Mouse (Mus musculus): ENCODE measurements around the gene Irf2bpl.

Irf2bpl gene

DNA sequence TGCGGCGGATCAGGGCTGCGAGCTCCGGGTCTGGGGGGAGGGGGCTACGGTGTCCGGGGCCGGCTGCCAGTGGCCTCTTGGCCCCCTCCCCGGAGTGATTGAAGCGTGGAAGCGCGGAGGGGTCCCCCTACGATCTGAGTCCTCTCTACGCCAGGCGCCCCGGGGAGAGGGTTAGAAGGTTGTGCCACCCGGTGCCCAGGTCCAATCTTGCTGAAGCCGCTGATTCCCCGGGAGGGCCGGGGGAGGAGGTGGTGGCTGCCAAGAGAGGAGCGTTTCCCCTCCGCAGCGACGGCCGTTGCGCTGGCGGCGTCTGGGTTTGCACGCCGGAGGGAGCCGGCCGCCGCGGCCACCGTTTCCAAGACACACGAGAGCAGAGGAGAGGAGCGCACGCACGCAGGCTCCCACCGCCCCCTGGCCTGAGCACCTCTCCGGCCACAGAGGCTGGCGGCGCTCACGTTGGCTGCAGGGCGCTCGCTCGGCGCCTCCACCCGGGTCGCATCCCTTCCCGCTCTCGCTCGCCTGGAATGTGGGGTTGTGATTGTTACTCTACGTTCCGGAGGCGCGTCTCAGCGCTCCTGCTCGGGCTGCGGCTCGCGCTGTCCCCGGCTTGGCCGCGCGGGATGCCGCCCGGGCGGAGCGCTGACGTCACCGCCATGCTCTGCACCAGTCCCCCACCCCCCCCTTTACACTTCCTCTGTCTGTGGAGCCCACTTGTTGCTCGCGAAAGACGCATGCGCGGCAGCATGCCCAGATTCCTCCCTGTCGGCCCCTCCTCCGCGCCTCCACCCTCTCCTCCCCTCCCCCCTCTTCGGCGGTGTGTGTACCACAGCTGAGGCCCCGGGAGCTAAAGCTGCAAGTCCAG, at the start of gene Irf2bpl:
TSS of gene Irf2bpl (minus strand) at position 602 of the 862 bp plus-strand sequence.
- in situ Hi-C loops (cut with MboI, MseI): loop anchor here (10.0 kb wide), 1 partner anchor 60 kb away; no protein-coding TSS in a partner anchor

DNA sequence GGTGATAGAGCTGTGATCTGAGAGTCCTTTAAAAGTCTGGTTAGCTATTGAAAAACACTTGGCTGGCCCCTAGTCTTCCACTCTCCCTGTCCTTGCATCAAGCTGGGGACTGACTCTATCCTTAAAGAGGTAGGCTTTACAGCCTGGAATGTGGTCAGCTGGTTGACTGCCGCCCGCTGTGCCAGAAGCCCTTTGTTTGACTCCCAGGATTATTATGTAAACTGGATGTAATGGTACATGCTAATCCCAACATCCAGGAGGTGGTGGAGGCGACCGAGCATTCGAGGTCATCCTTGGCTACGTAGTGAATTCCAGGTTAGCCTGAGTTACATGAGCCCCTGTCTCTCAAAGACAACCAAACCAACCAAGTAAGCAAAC, 48.0 kb upstream of the Irf2bpl start:
- in situ Hi-C loops (cut with MboI, MseI): no loop called here

- in situ Hi-C loops (cut with MboI, MseI): no loop called here
These were observed 47.4 kb upstream of the Irf2bpl start for GRCm38 (mm10) chr12:86931919-86932574.

DNA sequence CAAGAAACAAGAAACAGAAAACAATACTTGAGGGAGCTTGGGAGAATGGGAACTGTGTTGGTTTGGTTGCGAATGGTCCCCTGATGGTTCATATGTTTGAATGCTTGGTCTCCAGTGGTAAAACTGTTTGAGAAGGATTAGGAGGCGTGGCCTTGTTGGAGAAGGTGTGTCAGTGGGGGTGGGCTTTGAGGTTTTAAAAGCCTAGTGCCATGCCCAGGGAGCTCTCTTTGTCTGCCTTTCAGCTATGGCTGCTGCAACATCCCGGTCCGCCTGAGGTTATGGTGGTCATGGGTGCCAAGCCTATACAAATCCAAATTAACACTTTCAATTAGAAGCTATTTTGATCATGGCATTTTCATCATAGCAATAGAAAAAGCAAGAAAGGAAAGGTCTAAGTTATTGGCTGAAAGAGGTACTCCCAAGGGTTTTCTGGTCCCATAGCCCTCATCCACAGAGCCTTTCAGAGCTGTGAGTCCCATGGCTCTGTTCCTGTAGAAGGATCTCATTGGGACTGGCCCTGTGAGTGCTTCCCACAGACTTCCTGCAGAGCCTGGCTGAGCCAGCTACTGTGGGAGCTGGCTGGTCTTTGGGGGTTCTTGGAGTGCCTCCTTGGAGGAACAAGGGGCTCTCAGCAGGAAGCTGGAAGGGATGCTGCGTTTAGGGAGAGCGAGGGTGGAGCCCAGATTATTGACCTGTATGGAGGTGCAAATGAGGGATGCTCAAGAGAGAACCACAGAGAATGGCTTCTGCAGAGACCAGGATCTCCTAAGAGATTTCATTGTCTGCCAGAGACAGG, 46.5 kb upstream of the Irf2bpl start:
- in situ Hi-C loops (cut with MboI, MseI): no loop called here

DNA sequence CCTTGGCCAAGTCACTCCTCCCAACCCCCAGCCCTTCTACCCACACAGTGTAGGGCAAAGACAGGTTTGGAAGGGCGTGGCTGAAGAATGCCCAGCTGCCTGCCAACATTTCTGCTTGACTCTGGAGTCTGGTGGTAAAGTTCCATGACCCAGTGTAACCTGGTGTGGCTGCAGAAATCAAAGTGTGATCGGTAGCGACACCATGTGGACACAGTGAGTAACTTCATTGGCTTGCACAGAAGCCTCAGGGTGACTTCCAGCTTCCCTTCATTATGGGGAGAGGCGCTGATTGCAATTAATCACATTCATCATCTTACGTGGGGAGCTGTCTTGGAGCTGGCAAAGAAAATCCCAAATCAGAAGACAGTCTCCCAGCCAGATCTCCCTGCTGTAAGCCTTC, 39.2 kb upstream of the Irf2bpl start:
- in situ Hi-C loops (cut with MboI, MseI): no loop called here

DNA sequence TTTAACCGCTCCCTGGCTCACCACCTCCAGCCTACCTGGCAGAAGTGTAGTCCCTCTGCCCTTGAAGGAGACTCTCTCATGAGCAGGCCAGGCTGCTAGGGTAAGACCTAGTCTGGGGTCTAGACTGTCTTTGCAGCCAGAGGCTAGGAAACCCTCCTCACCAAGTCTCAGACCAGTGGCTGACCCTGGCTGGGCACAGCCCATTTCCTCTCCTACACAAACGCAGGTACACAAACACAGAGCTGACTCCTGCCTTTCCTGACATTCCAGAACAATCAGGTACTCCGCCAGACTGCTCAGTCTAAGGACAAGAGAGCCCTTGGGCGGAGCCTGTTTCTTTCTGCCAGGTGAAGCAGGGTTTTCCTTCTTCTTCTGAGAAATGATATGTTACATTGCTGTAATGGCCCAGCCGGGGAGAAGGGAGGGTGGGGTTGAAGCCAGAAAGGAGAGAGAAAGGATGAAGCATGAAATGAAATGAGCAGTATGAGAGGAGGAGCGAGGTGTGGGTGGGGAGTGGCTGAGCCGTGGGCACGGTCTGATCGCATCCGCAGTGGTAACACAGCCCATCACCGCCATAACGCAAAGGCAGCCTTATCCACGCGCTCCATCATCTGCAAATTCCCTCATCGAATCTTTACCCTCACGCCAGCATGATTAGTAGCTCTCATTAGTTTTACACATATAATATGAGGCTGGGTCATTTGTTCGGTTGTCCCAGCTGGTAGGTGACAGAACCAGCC, 34.6 kb upstream of the Irf2bpl start:
- in situ Hi-C loops (cut with MboI, MseI): no loop called here

DNA sequence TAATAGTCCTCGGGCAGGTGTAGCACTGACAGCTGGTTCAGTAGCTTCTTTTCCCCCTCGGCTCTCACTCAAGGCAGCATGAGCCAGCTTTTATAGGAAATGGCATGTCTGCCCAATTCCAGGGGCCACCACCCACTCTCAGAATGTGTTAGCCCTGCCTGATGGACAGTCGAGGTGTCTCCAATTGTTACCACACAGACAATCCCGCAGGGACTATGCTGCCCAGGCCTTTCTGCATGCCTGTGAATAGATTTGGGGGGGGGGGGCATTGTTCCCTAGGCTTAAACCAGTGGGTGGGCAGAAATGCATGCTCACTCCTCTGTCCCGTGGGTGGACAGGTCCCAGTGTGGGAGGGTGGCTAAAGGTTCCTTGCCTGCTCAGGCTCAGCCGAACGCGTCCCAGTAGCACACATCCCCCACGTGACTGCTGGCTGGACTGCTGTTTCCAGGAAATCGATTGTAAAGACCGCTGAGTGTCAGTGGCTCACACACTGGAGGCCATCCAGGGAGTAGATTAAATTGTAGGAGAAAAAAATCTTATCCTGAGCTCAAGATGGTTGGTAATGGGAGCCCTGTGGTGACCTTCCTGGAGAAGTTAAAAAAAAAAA, 33.9 kb upstream of the Irf2bpl start:
- in situ Hi-C loops (cut with MboI, MseI): no loop called here

DNA sequence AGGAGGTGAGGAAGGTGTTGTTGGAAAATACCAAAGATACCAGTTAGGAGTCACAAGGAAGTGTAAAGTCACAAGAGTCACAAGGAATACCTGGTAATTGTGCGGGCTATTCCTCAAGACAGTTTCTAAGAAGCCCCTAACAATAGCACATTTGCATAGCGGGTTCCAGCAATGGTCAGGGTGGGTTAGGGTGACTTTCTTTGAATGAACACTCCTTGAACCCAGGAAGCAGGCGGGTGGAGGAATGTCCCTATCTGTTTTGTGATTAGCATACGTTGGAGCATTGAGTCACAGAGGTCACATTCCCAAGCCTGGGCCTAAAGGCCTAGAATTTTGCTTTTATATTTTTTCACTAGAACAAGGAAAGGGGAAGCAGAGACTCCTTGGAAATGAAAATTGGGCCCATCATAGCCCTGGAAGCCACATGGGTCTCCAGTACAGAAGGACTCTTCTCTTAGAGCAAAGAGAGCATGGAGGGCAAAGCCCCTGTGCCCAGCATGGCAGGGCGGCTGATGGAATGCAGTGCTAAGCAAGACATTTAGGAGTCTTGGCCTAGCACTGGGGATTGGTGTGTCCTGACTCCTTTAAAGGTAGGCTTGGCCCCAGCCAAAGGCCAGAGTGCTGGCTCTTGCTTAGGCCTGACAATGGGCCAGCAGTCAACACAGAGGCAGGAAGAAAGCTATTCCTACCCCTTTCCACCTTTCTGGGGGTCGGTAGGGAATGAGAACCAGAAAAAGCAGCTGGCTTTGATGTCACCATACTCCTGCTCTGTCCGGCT, 32.4 kb upstream of the Irf2bpl start:
- in situ Hi-C loops (cut with MboI, MseI): no loop called here

GRCm38 (mm10) chr12:86915617-86916016, 31.0 kb upstream of the Irf2bpl start:
- in situ Hi-C loops (cut with MboI, MseI): no loop called here

DNA sequence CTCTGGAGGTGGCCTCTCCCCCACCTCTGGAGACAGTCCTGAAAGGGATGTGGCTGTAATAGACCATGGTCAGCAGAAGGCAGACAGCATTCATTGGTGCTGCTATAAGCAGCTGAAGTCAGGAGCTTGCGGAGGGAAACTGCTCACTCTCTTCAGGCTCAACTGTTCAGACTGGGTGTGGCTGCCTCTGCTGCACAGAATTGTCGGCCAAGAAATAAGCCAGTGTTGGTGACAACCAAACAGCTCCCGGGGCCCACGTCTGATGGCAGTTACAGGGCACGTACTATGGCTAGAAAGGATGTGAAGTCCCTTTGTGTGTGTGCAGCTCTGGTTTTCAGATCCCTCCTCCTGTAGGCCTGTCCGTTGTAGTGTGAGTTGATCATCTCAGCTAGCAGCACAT, 30.2 kb upstream of the Irf2bpl start:
- in situ Hi-C loops (cut with MboI, MseI): no loop called here

DNA sequence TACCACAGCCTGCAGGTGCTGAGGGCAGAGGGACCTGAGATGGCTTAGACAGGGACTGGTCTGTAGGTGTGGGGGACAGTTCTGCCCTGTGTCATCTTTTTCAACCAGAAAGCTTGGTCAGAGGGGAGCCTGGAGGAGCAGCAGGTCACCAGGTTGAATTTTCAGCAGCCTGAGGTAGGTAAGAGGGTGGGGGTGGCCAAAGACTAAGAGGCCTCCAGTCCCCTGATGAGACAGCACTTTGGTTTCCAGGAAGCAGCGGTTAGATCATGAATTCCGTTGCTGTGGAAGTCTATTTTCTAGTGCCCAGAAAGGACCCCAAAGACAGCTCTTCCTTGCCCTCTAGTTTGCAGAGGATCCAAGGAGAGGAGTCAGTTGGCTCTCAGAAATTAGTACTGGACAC, 29.8 kb upstream of the Irf2bpl start:
- in situ Hi-C loops (cut with MboI, MseI): no loop called here

DNA sequence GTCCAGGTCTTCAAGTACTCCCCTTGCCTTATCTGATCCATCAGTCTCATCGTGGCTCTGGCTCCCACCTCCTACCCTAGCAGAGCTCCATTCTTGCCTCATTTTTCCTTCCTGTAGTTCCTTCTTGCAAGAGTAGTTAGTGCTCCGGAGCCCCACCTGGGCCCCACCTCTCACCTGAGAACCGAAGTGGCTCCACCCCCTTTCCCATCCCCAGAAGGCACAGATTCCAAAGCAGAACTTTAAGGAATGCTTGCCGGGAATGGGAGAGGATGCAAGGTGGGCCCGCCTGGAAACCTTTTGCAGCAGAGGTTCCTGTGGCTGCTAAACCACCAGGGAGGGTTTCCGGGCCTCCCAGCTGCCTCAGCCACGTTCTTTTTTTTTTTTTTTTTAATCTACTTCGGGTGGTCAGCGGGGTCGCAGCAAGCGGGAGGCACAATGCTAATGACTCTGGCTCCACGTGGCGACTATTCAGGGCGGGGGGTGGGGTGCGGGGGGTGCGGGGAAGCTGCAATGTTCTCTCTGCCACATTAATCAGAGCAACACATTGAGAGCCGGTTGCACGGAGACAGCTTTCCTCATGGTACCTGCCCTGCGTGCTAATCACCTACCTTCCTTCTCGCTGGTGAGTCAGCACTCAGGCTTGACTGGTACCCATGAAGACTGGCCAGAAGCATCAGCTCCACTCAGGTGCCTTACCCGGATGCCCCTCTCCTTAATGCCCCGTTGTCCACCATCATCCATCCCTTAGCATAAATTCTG, 27.9 kb upstream of the Irf2bpl start:
- in situ Hi-C loops (cut with MboI, MseI): no loop called here

DNA sequence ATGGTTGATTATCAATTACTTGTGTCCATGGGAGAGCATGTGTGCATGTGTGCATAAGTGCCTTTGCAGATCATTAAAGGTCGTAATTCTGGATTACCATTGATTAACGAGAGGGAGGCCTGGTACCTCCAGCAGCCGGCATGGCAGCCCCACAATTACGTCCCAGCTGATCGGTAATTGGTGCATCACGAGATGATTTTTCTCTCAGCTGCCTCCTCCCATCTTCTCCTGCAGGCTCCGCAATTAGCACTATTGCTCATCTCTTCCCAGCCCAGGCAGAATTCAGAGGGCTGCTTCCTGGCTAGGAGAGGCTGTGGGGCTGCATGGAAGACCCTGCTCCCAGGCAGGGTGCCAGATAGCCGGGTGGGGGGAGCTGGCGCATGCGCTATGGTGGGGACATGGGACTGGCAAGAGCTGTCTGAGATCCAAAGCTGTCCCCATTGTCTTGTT, 26.9 kb upstream of the Irf2bpl start:
- in situ Hi-C loops (cut with MboI, MseI): no loop called here

GRCm38 (mm10) chr12:86906395-86906794, 21.8 kb upstream of the Irf2bpl start:
- in situ Hi-C loops (cut with MboI, MseI): loop anchor here (5.0 kb wide), 1 partner anchor 109 kb away; no protein-coding TSS in a partner anchor

- in situ Hi-C loops (cut with MboI, MseI): loop anchor here (5.0 kb wide), 1 partner anchor 109 kb away; no protein-coding TSS in a partner anchor
These were observed 21.3 kb upstream of the Irf2bpl start for GRCm38 (mm10) chr12:86905876-86906275.

DNA sequence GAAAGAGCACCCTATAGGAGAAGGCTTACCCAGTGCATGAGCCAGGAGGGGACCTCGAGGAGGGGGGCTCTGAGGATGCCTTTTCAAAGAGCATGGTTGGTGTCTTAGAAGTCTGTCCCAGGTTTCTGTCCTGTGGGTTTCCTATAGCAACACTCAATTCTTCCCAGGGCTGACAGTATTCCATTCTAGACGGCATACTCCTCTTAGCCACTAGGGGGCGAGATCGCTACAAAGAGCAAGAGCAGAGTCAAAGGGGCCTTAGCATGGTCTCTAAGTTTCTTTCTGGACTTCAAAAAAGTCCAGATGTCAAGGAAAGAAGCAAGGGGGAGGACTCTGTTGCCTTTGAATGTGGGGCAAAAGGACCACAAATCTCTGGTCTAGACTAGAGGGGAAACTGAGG, 20.6 kb upstream of the Irf2bpl start:
- in situ Hi-C loops (cut with MboI, MseI): loop anchor here (5.0 kb wide), 1 partner anchor 108 kb away; no protein-coding TSS in a partner anchor

DNA sequence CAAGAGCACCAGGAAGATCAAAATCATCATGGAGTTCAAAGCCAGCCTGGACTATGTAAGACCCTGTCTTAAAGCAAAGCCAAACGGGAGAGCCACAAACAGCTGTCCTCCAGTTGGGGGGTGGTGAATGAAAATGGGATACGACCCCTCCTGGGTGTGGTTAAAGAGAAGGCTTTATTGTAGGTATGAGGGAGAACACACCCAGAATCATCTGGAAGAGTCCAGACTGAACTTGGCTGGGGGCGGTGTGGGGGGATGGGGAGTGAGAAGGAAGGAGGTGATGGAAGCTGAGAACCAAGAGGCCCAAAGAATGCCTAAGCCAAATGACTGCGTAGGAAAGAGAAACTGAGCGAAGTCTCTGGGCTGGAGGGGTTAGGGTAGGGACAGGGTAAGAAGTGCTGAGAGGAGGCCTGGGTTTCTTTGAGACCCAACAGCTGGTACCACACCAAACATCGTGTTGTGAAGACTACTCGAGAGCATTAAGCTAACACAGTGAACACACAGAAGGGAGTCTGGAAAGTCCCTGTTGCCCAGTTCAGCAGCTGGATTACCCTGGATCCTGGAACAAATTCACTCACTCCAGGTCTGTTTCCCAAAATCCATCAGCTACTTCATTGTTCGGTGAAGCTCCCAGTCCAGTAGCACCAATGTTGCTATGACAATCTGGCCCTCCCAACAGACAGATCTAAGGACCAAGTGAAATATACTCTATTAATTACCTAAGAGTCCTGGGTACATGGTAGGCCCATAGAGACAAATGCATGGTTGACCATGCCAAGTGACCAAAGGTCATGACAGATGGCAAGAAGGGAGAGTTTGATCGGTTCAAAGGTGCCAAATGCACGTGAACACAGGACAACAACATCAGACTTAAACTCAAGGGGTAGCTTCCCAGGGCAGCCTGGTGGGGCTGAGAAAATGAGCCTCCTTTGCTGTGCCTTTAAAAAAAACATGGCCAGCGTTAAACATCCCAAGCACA, 19.5 kb upstream of the Irf2bpl start:
- in situ Hi-C loops (cut with MboI, MseI): no loop called here

Measured in regulatory T cell (primary cell).